Mouse (Mus musculus) hematopoietic stem cell, adult 5-6 weeks (primary cell): ENCODE measurements around the gene Prmt7. TPM values are rescaled to one million over a fixed set of nuclear protein-coding genes. Genes with fewer than 3 reads are reported as not detected.

ENCODE experiments used
- total RNA-seq: library from RNA; stranded (forward); fragments of 172-1452, 232-1000 nt; gene quantifications from 2 replicates; pipeline ENCODE4 v1.2.3, GENCODE M21; 2017

Gene Prmt7
- total RNA-seq, 1 experiment from 2014 or later = 26.3 TPM

Other genes starting within 250 kb of the Prmt7 start
- 1.4 and 8.0 TPM in 2 replicates for gene Slc12a4, start 244.8 kb upstream of the Prmt7 start, total RNA-seq
- gene Dpep3, start 231.5 kb upstream of the Prmt7 start, total RNA-seq = not detected in 2 replicates
- gene Dus2, start 219.6 kb upstream of the Prmt7 start, total RNA-seq = 5.0 and 14.4 TPM in 2 replicates
- gene Dpep2nb, start 205.0 kb upstream of the Prmt7 start, total RNA-seq = not detected in 2 replicates
- gene Ddx28, start 199.1 kb upstream of the Prmt7 start, total RNA-seq = 10.1 and 12.8 TPM in 2 replicates
- 34.5 and 42.0 TPM in 2 replicates for gene Nfatc3, start 152.1 kb upstream of the Prmt7 start, total RNA-seq
- gene Esrp2, start 74.0 kb upstream of the Prmt7 start, total RNA-seq = not detected in 2 replicates
- gene Pla2g15, start 60.5 kb upstream of the Prmt7 start, total RNA-seq = 7.9 and 16.3 TPM in 2 replicates
- gene Slc7a6, start 42.1 kb upstream of the Prmt7 start, total RNA-seq = 21.6 and 23.8 TPM in 2 replicates
- gene Slc7a6os, start within 50 bp of the Prmt7 start, total RNA-seq = 42.8 and 50.0 TPM in 2 replicates
- gene Smpd3, start 127.1 kb downstream of the Prmt7 start, total RNA-seq = 0.25 and 0.31 TPM in 2 replicates
- 16.1 and 18.6 TPM in 2 replicates for gene Zfp90, start 204.4 kb downstream of the Prmt7 start, total RNA-seq